Mouse (Mus musculus) limb, embryonic 11.5 days (tissue): ENCODE measurements around the gene Mllt11. TPM values are rescaled to one million over a fixed set of nuclear protein-coding genes. Genes with fewer than 3 reads are reported as not detected.

Source experiments
- ATAC-seq: fragments of 200-750 bp; cut with Nextera tagmentation; 2 replicates; pipeline ENCODE4 v1.8.0; 2017; ENCODE audit warnings: low read depth; ENCODE audit not compliant: insufficient number of reproducible peaks, low FRiP score, low TSS enrichment
- DNase-seq: peaks from one replicate; pipeline ENCODE4 v3.0.0-alpha.2; 2015; ENCODE audit warnings: low spot score
- H3K27ac ChIP-seq: fragments of 300-500 bp; sonication (generic); replicated peaks from 2 replicates; pipeline ENCODE4 v1.5.1; 2014; ENCODE audit warnings: low read depth, mild to moderate bottlenecking, low read length
- H3K27me3 ChIP-seq: fragments of 300-500 bp; sonication (generic); 2 replicates; pipeline ENCODE4 v1.6.1; 2014; ENCODE audit warnings: mild to moderate bottlenecking, low read length, mixed read lengths; ENCODE audit not compliant: control insufficient read depth, insufficient read depth
- H3K36me3 ChIP-seq: fragments of 300-500 bp; sonication (generic); 2 replicates; pipeline ENCODE4 v1.6.1; 2014; ENCODE audit warnings: mild to moderate bottlenecking, low read length, moderate library complexity, mixed read lengths; ENCODE audit not compliant: control insufficient read depth, insufficient read depth
- H3K4me1 ChIP-seq: fragments of 300-500 bp; sonication (generic); 2 replicates; pipeline ENCODE4 v1.6.1; 2014; ENCODE audit warnings: low read length, mixed read lengths; ENCODE audit not compliant: control insufficient read depth, insufficient read depth
- H3K4me2 ChIP-seq: fragments of 300-500 bp; sonication (generic); 2 replicates; pipeline ENCODE4 v1.6.1; 2014; ENCODE audit warnings: low read depth, mild to moderate bottlenecking, moderate library complexity; ENCODE audit not compliant: severe bottlenecking
- H3K4me3 ChIP-seq: fragments of 300-500 bp; sonication (generic); 2 replicates; pipeline ENCODE4 v1.5.1; 2014; ENCODE audit warnings: low read depth, low read length
- H3K9ac ChIP-seq: fragments of 300-500 bp; sonication (generic); 2 replicates; pipeline ENCODE4 v1.6.1; 2014; ENCODE audit warnings: mild to moderate bottlenecking, low read length
- H3K9me3 ChIP-seq: fragments of 300-500 bp; sonication (generic); 2 replicates; pipeline ENCODE4 v1.6.1; 2016; ENCODE audit warnings: low read length; ENCODE audit not compliant: control insufficient read depth
- WGBS: fragments of 180-500 bp; shearing (Covaris S2); extraction: QIAGEN DNeasy Blood & Tissue Kit; methylation state at CpG from one replicate; pipeline ENCODE4 v1.1.7; 2014; 5-methylcytosine and 5-hydroxymethylcytosine counted together
- polyA plus RNA-seq: library from polyadenylated mRNA; unstranded; fragments of >200 nt; fragmentation: Nextera tagmentation; extraction: Ambion mirVana; gene quantifications from 2 replicates; pipeline ENCODE4 v1.2.1, GENCODE M21; 2014

Gene Mllt11
- polyA plus RNA-seq, 1 experiment from 2014 or later, result 18.2 TPM

DNA sequence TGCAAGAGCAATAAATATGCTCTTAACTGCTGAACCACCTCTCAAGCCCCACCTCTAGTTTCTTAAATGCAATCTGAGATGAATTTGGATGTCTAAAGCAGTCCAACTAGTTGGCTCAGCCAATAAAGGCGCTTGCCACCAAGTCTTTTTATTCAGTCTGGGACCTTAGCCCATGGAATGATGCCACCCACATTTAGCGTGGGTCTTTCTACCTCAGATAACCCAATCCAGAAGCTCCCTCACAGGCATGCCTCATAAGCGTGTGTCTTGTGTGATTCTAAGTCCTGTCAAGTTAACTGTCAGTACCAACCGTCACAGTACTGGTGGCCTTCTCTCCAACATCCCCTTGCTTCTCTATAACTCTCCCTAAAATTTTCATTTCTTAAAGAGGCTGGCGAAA is 53.0 kb downstream of the Mllt11 start:
- no peak for DNase-seq

GRCm38 (mm10) chr3:95177583-95177982 is 54.4 kb downstream of the Mllt11 start:
- H3K9me3 ChIP-seq, result no peaks in the 10 kb centered on the region
- 65% methylated on average over 6 of the region's 6 CpGs for WGBS
- ATAC-seq (no peak), DNase-seq (no peak)
- H3K36me3 ChIP-seq, result peaks cover under 1% of the 10 kb centered on the region; the same call in 1 of the 2 replicates
- H3K4me3 ChIP-seq, result no peak overlapping the region
- no peak overlapping the region for H3K9ac ChIP-seq
- no peak overlapping the region for H3K27ac ChIP-seq
- H3K4me2 ChIP-seq, result no peak overlapping the region
- peaks cover 9% of the 10 kb centered on the region for H3K27me3 ChIP-seq
- peaks cover 5% of the 10 kb centered on the region; the same call in 1 of the 2 replicates for H3K4me1 ChIP-seq

More for the DNA sequence above, 53.0 kb downstream of the Mllt11 start:
- 88% methylated on average over 5 of the region's 5 CpGs for WGBS
- no peak for ATAC-seq
- Histone ChIP-seq H3K9me3 (no peaks in the 10 kb centered on the region), H3K27me3 (no peaks in the 10 kb centered on the region), H3K9ac (no peak overlapping the region), H3K4me1 (no peaks in the 10 kb centered on the region), H3K36me3 (no peaks in the 10 kb centered on the region), H3K4me3 (no peak overlapping the region), H3K27ac (no peak overlapping the region), H3K4me2 (no peak overlapping the region)

- H3K9ac ChIP-seq, result no peak overlapping the region
- H3K36me3 ChIP-seq, result peaks cover 9% of the 10 kb centered on the region
- 69% methylated on average over 3 of the region's 3 CpGs for WGBS
- no peak overlapping the region for H3K4me2 ChIP-seq
- no peaks in the 10 kb centered on the region for H3K9me3 ChIP-seq
- no peak for ATAC-seq
- peaks cover 5% of the 10 kb centered on the region; the same call in 1 of the 2 replicates for H3K4me1 ChIP-seq
- DNase-seq, result no peak
- peaks cover 20% of the 10 kb centered on the region for H3K27me3 ChIP-seq
- H3K27ac ChIP-seq, result no peak overlapping the region
- H3K4me3 ChIP-seq, result no peak overlapping the region
Measured at GRCm38 (mm10) chr3:95176500-95176899, 55.5 kb downstream of the Mllt11 start.

DNA sequence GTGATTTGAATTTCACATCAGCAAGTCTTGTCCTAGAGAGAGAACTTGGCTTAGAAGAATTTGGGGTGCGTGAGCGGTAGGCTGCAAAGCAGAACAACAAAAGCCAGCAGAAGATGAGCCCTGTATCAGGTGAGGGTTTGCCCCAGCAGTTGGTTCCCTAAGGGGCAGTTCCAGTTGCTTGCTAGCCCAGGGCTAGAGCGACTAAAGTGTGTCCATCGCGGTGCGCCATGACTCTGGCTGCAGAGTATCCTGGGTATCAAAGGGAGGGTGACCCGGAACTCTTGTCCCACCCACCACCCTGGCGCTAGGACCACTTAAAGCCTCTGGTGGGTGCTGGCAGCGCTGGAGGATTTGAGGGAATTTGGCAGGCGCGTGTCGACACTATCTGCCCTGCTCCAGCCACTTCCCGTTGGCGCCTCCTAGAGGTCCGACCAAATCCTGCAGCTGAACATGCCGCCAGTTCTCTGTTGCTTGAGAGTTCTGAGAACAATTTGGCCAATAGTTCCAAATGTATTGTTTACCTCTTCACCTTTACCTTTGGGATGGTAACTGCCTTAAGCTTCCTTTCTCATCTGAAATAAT is 57.9 kb downstream of the Mllt11 start:
- Histone ChIP-seq H3K4me1 (peaks cover 5% of the 10 kb centered on the region; the same call in 1 of the 2 replicates), H3K27me3 (peaks cover 37% of the 10 kb centered on the region), H3K4me2 (peak overlapping the region; percentile 13; the same call in 1 of the 2 replicates), H3K9ac (no peak overlapping the region), H3K27ac (no peak overlapping the region), H3K4me3 (no peak overlapping the region), H3K9me3 (no peaks in the 10 kb centered on the region), H3K36me3 (peaks cover 20% of the 10 kb centered on the region)
- WGBS, result 1% methylated on average over 16 of the region's 16 CpGs
- peak; percentile 93 for DNase-seq
- ATAC-seq, result peak; percentile 28; the same call in 1 of the 2 replicates

- Histone ChIP-seq H3K36me3 (peaks cover 20% of the 10 kb centered on the region), H3K27me3 (peaks cover 37% of the 10 kb centered on the region), H3K4me2 (peak overlapping the region; percentile 44), H3K4me1 (peaks cover 5% of the 10 kb centered on the region; the same call in 1 of the 2 replicates), H3K9me3 (no peaks in the 10 kb centered on the region), H3K27ac (no peak overlapping the region), H3K4me3 (peak overlapping the region; percentile 11; the same call in 1 of the 2 replicates), H3K9ac (peak overlapping the region; percentile 5; the same call in 1 of the 2 replicates)
- DNase-seq, result peak; percentile 61
- WGBS, result 4% methylated on average over 58 of the region's 58 CpGs
- no peak for ATAC-seq
Measured at GRCm38 (mm10) chr3:95173256-95173949, 58.6 kb downstream of the Mllt11 start.

GRCm38 (mm10) chr3:95172526-95173255 is 59.3 kb downstream of the Mllt11 start:
- DNase-seq (peak; percentile 63), ATAC-seq (no peak)
- WGBS, result 13% methylated on average over 73 of the region's 84 CpGs
- no peaks in the 10 kb centered on the region for H3K9me3 ChIP-seq
- H3K36me3 ChIP-seq, result peaks cover 20% of the 10 kb centered on the region
- H3K4me1 ChIP-seq, result peaks cover 5% of the 10 kb centered on the region; the same call in 1 of the 2 replicates
- H3K9ac ChIP-seq, result no peak overlapping the region; the same call in 1 of the 2 replicates
- H3K27ac ChIP-seq, result no peak overlapping the region
- H3K4me3 ChIP-seq, result peak overlapping the region; percentile 11; the same call in 1 of the 2 replicates
- H3K4me2 ChIP-seq, result peak overlapping the region; percentile 44; the same call in 1 of the 2 replicates
- peaks cover 37% of the 10 kb centered on the region for H3K27me3 ChIP-seq

DNA sequence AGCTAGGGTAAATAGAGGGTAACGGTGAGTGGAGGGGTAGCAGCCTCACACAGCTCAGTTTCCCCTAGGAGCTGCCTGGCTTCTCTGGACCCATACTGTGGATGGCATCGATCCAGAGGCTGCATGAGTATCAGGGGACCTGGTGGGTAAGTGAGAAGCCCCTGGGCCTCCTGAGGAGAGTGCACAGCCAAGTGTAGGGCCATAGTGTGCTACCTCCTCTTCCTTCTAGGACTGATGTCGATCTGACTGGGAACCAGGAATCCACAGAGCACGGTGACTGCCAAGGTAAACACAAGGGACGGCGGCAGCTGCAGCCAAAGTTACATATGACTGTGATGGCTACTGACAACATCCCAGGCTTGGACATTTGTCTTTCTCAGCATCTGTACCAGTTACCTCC is 60.9 kb downstream of the Mllt11 start:
- ATAC-seq (no peak), DNase-seq (no peak)
- H3K27me3 ChIP-seq, result peaks cover 37% of the 10 kb centered on the region
- H3K4me1 ChIP-seq, result peaks cover 5% of the 10 kb centered on the region; the same call in 1 of the 2 replicates
- no peak overlapping the region for H3K27ac ChIP-seq
- H3K9me3 ChIP-seq, result no peaks in the 10 kb centered on the region
- no peak overlapping the region for H3K9ac ChIP-seq
- no peak overlapping the region for H3K4me2 ChIP-seq
- H3K36me3 ChIP-seq, result peaks cover 22% of the 10 kb centered on the region
- no peak overlapping the region for H3K4me3 ChIP-seq
- 90% methylated on average over 6 of the region's 6 CpGs for WGBS

- H3K4me3 ChIP-seq, result no peak overlapping the region
- H3K27ac ChIP-seq, result no peak overlapping the region
- H3K36me3 ChIP-seq, result peaks cover 23% of the 10 kb centered on the region
- no peak overlapping the region for H3K4me2 ChIP-seq
- H3K4me1 ChIP-seq, result peaks cover 5% of the 10 kb centered on the region; the same call in 1 of the 2 replicates
- no peaks in the 10 kb centered on the region for H3K9me3 ChIP-seq
- peaks cover 37% of the 10 kb centered on the region for H3K27me3 ChIP-seq
- 91% methylated on average over 10 of the region's 10 CpGs for WGBS
- ATAC-seq (no peak), DNase-seq (no peak)
- H3K9ac ChIP-seq, result no peak overlapping the region
Measured at GRCm38 (mm10) chr3:95169996-95170395, 62.0 kb downstream of the Mllt11 start.
